Mouse (Mus musculus) testis, postnatal 14 days (tissue): ENCODE measurements around the gene Cyp26b1.

ENCODE experiments used
- DNase-seq: peaks from one replicate; pipeline ENCODE4 v3.0.0; 2021; ENCODE audit warnings: low spot score

The Cyp26b1 gene

GRCm38 (mm10) chr6:84587471-84588101 is 6.1 kb downstream of the Cyp26b1 start:
- peak; percentile 51 for DNase-seq

- DNase-seq, result no peak
Measured at GRCm38 (mm10) chr6:84586551-84587200, 7.0 kb downstream of the Cyp26b1 start.

- no peak for DNase-seq
Measured at GRCm38 (mm10) chr6:84585686-84586300, 7.9 kb downstream of the Cyp26b1 start.

GRCm38 (mm10) chr6:84584783-84585685 is 8.7 kb downstream of the Cyp26b1 start:
- peak; percentile 28 for DNase-seq

GRCm38 (mm10) chr6:84583841-84584782 is 9.6 kb downstream of the Cyp26b1 start:
- peak; percentile 20 for DNase-seq

GRCm38 (mm10) chr6:84583371-84583770 is 10.3 kb downstream of the Cyp26b1 start:
- peak; percentile 83 for DNase-seq

GRCm38 (mm10) chr6:84582826-84583225 is 10.9 kb downstream of the Cyp26b1 start:
- DNase-seq, result peak; percentile 9

GRCm38 (mm10) chr6:84581833-84582445 is 11.8 kb downstream of the Cyp26b1 start:
- DNase-seq, result no peak

GRCm38 (mm10) chr6:84580979-84581832 is 12.5 kb downstream of the Cyp26b1 start:
- no peak for DNase-seq

- DNase-seq, result no peak
Measured at GRCm38 (mm10) chr6:84579508-84579907, 14.2 kb downstream of the Cyp26b1 start.

- DNase-seq, result no peak
Measured at GRCm38 (mm10) chr6:84578928-84579327, 14.8 kb downstream of the Cyp26b1 start.

GRCm38 (mm10) chr6:84577898-84578297 is 15.8 kb downstream of the Cyp26b1 start:
- DNase-seq, result no peak

GRCm38 (mm10) chr6:84573905-84574660 is 19.6 kb downstream of the Cyp26b1 start:
- no peak for DNase-seq

- peak; percentile 58 for DNase-seq
Measured at GRCm38 (mm10) chr6:84570039-84570438, 23.7 kb downstream of the Cyp26b1 start.

GRCm38 (mm10) chr6:84569590-84569989 is 24.1 kb downstream of the Cyp26b1 start:
- peak; percentile 44 for DNase-seq

GRCm38 (mm10) chr6:84568880-84569279 is 24.8 kb downstream of the Cyp26b1 start:
- DNase-seq, result no peak

- DNase-seq, result no peak
Measured at GRCm38 (mm10) chr6:84567696-84568095, 26.0 kb downstream of the Cyp26b1 start.

GRCm38 (mm10) chr6:84566825-84567224 is 26.9 kb downstream of the Cyp26b1 start:
- no peak for DNase-seq

GRCm38 (mm10) chr6:84565245-84565644 is 28.5 kb downstream of the Cyp26b1 start:
- DNase-seq, result no peak
